Mouse (Mus musculus) limb, embryonic 14.5 days (tissue): Measurements from ENCODE around the gene Atxn1. TPM values are rescaled to one million over a fixed set of nuclear protein-coding genes. Genes with fewer than 3 reads are reported as not detected.

Source experiments
- ATAC-seq: fragments of 200-750 bp; cut with Nextera tagmentation; 2 replicates; pipeline ENCODE4 v1.8.0; 2017; ENCODE audit warnings: low read depth, moderate number of reproducible peaks, moderate TSS enrichment; ENCODE audit not compliant: low FRiP score
- DNase-seq: peaks from one replicate; pipeline ENCODE4 v3.0.0-alpha.2; 2015; ENCODE audit warnings: low spot score
- H3K27ac ChIP-seq: fragments of 300-500 bp; sonication (generic); replicated peaks from 2 replicates; pipeline ENCODE4 v1.5.1; 2014; ENCODE audit warnings: low read depth, mild to moderate bottlenecking, low read length, moderate library complexity, mixed read lengths
- H3K27me3 ChIP-seq: fragments of 300-500 bp; sonication (generic); 2 replicates; pipeline ENCODE4 v1.6.1; 2014; ENCODE audit warnings: low read length, mixed read lengths; ENCODE audit not compliant: control insufficient read depth, insufficient read depth
- H3K36me3 ChIP-seq: fragments of 300-500 bp; sonication (generic); 2 replicates; pipeline ENCODE4 v1.6.1; 2014; ENCODE audit warnings: mild to moderate bottlenecking, low read length, moderate library complexity, mixed read lengths; ENCODE audit not compliant: control insufficient read depth, insufficient read depth
- H3K4me1 ChIP-seq: fragments of 300-500 bp; sonication (generic); 2 replicates; pipeline ENCODE4 v1.6.1; 2014; ENCODE audit warnings: antibody characterized with exemption, low read length, mixed read lengths; ENCODE audit not compliant: control insufficient read depth, insufficient read depth
- H3K4me2 ChIP-seq: fragments of 300-500 bp; sonication (generic); replicated peaks from 2 replicates; pipeline ENCODE4 v1.6.1; 2014; ENCODE audit warnings: low read depth, mild to moderate bottlenecking, low read length, moderate library complexity; ENCODE audit not compliant: severe bottlenecking
- H3K4me3 ChIP-seq: fragments of 300-500 bp; sonication (generic); replicated peaks from 2 replicates; pipeline ENCODE4 v1.5.1; 2014; ENCODE audit warnings: low read length
- H3K9ac ChIP-seq: fragments of 300-500 bp; sonication (generic); 2 replicates; pipeline ENCODE4 v1.6.1; 2014; ENCODE audit warnings: mild to moderate bottlenecking, low read depth, low read length, moderate library complexity; ENCODE audit not compliant: severe bottlenecking
- H3K9me3 ChIP-seq: fragments of 300-500 bp; sonication (generic); 2 replicates; pipeline ENCODE4 v1.6.1; 2016; ENCODE audit warnings: low read length; ENCODE audit not compliant: control insufficient read depth
- POLR2A ChIP-seq: fragments of 200-500 bp; IDR thresholded peaks from 2 replicates; pipeline ENCODE4 v1.8.0; 2012; ENCODE audit warnings: inconsistent platforms, mild to moderate bottlenecking, moderate library complexity, borderline replicate concordance; ENCODE audit not compliant: insufficient read depth, insufficient read length; ENCODE audit errors: extremely low read depth
- WGBS: fragments of 180-500 bp; shearing (Covaris S2); extraction: QIAGEN DNeasy Blood & Tissue Kit; methylation state at CpG from one replicate; pipeline ENCODE4 v1.1.7; 2014; 5-methylcytosine and 5-hydroxymethylcytosine counted together
- polyA plus RNA-seq, 2 experiments: library from polyadenylated mRNA; depleted of rRNA in 1 of 2; stranded (reverse) in 1 of 2; unstranded in 1 of 2; fragments of >200 nt; fragmentation: Nextera tagmentation in 1 of 2; extraction: Ambion mirVana in 1 of 2; gene quantifications; 2 replicates each; pipeline versions ENCODE4 v1.2.1 to v1.2.3; 2012 to 2014

Gene Atxn1
- polyA plus RNA-seq, 2 experiments = 3.3 to 5.3 TPM

DNA sequence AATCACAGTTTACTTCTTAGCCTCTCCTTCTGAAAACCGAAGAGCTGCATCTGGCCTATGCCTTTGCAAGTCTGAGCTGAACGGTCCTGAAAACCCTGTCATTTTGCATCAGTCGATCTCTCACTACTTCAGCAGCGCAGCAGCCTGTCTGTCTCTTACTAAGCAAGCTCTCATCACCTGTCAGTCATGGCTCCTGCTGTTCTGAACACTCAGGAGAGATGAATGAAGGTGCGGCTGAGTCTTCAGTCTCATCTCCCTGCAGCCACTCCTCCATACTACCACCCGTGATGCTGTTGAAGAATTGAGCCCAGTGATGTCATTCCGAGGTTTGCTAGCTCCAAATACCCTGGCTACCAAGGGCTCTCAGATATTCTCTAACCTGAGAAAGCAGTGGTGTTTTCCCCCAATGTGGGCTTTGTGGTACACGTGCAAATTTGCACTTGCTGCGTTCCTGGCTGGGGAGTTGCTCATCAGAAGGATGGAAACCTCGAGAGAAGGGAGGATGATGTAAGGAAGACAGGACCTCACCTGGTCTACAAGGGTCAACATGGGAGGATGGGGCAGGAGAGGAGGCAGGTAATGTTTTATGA is 313.1 kb downstream of the Atxn1 start:
- no peak for DNase-seq

DNA sequence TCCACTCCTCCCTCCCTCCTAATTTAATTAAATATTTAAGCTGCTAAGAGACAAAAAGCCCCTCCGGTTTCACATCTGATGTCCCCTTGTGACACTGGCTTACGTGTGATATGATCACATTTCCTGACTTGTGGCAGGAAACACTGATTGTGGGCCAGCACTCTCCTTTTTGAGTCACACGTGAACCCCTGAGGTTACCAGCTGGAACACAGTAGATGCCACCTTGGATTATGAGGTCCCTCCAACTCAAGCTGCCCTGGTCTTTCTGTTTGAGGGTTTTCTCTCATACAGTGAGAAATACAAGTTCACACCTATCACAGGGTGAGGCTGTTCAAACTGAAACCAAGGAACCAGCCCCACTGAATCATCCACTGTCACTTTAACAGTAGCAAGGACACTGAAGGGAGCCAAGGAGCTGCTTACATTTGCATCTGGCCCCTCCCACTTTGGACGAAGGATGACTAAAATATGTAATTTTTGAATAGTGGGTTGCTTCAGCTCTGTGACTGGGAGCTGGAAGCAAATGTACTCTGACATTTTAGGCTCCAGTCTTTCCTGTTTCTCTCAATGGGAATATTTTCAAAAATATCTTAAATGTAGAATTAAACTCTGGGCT is 315.5 kb downstream of the Atxn1 start:
- no peaks in the 10 kb centered on the region for H3K36me3 ChIP-seq
- H3K27ac ChIP-seq = no peak overlapping the region
- H3K9ac ChIP-seq = no peak overlapping the region
- no peaks in the 10 kb centered on the region for H3K27me3 ChIP-seq
- no peak for TF ChIP-seq POLR2A
- peaks cover 11% of the 10 kb centered on the region for H3K4me1 ChIP-seq
- H3K4me2 ChIP-seq = no peak overlapping the region
- no peak for DNase-seq
- H3K4me3 ChIP-seq = no peak overlapping the region
- no peaks in the 10 kb centered on the region for H3K9me3 ChIP-seq
- no peak for ATAC-seq
- WGBS = 65% methylated on average over 4 of the region's 4 CpGs

More for the DNA sequence above, 313.1 kb downstream of the Atxn1 start:
- Histone ChIP-seq H3K4me1 (no peaks in the 10 kb centered on the region), H3K4me2 (no peak overlapping the region), H3K4me3 (no peak overlapping the region), H3K9ac (no peak overlapping the region), H3K36me3 (no peaks in the 10 kb centered on the region), H3K27me3 (no peaks in the 10 kb centered on the region), H3K9me3 (no peaks in the 10 kb centered on the region), H3K27ac (no peak overlapping the region)
- WGBS = 78% methylated on average over 10 of the region's 10 CpGs
- no peak for TF ChIP-seq POLR2A
- ATAC-seq = no peak

DNA sequence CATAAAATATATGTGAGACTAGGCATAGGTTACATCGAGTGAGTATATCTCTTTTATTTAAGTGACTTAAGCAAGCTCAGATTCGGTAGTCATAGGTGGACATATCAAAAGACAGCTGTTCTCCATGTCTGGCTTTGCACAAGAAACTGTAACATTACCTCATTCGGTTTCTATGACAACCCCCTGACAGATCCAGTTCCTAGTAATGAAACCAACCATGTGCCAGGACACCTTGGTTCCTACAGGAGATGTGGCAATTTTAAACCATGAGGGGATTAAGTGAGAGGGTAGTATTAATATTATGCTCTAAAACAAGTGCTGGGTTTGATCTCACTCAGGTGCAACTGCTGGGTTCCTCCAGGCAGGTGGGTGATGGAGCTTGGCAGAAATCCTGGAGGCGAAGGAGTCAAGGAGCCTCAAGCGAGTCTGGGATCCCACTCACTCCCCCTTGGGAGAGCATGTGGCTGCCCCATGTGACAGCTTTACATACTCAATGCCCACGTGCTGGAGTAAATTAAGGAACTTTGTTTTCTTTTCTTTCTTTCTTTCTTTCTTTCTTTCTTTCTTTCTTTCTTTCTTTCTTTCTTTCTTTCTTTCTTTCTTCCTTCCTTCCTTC is 320.9 kb downstream of the Atxn1 start:
- DNase-seq (peak; percentile 64), ATAC-seq (peak; percentile 68; the same call in 1 of the 2 replicates)
- Histone ChIP-seq H3K4me1 (peaks cover 19% of the 10 kb centered on the region), H3K9me3 (no peaks in the 10 kb centered on the region), H3K27me3 (no peaks in the 10 kb centered on the region), H3K4me3 (no peak overlapping the region), H3K9ac (no peak overlapping the region), H3K36me3 (no peaks in the 10 kb centered on the region), H3K27ac (no peak overlapping the region), H3K4me2 (no peak overlapping the region)
- WGBS = 38% methylated on average over 6 of the region's 6 CpGs
- TF ChIP-seq POLR2A = no peak

DNA sequence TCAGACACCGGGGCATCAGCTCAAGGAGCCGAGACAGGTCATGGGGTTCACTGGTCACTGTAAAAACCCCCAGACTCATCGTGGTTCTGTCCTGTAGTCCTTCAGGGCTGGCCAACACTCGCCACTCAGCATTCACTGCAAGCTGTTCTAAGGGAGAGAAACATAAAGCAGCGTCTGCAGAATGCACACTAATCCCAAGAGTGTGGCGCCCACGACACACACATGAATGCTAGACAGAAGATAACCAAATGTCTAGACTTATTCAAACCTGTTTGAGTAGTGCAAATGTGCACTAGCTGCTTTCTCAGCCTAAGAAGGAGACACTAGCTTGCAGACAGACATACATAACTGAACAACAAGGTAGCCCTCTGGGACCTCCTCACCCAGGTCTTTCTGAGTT is 321.9 kb downstream of the Atxn1 start:
- Histone ChIP-seq H3K4me2 (no peak overlapping the region), H3K36me3 (no peaks in the 10 kb centered on the region), H3K27me3 (no peaks in the 10 kb centered on the region), H3K9me3 (no peaks in the 10 kb centered on the region), H3K4me1 (peaks cover 19% of the 10 kb centered on the region), H3K4me3 (no peak overlapping the region), H3K9ac (no peak overlapping the region), H3K27ac (no peak overlapping the region)
- 71% methylated on average over 7 of the region's 7 CpGs for WGBS
- TF ChIP-seq POLR2A = no peak
- DNase-seq = no peak
- no peak for ATAC-seq

DNA sequence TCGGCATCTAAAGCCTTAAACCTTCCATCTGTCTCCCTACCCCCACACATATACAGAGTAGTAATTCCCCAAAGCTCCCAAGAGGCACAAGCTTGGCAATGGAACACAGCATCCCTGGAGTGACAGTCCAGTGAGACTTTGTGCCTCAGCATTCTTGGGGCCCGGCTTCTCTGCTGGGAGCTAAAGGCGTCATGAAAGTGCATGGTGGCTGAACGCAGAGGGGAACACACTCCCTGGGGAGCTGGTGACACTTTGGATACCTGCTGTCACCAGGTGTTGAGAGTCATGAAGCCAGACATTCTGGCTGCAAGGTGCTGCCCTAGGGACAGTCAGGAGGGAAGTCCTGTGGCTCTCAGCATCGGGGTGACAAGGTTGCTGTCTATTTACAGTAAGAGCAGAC is 324.4 kb downstream of the Atxn1 start:
- Histone ChIP-seq H3K4me1 (peaks cover 21% of the 10 kb centered on the region), H3K27me3 (no peaks in the 10 kb centered on the region), H3K4me3 (no peak overlapping the region), H3K9me3 (no peaks in the 10 kb centered on the region), H3K27ac (no peak overlapping the region), H3K4me2 (no peak overlapping the region), H3K36me3 (no peaks in the 10 kb centered on the region), H3K9ac (no peak overlapping the region)
- no peak for DNase-seq
- ATAC-seq = no peak
- 61% methylated on average over 5 of the region's 5 CpGs for WGBS
- TF ChIP-seq POLR2A = no peak
